Mouse (Mus musculus) ES-E14 (cell line): ENCODE results near the gene Ccdc90b. TPM values are rescaled to one million over a fixed set of nuclear protein-coding genes. Genes with fewer than 3 reads are reported as not detected.

Experiments
- DNase-seq: peaks from one replicate; pipeline ENCODE4 v3.0.0-alpha.2; 2013; ENCODE audit warnings: low read depth, low spot score
- H3K27ac ChIP-seq: 2 replicates; pipeline ENCODE4 v1.5.1; 2012; ENCODE audit warnings: low read depth, mild to moderate bottlenecking, low read length, moderate library complexity, mixed read lengths; ENCODE audit not compliant: poor library complexity, insufficient read depth, severe bottlenecking
- H3K36me3 ChIP-seq: 2 replicates; pipeline ENCODE4 v1.6.1; 2012; ENCODE audit warnings: mild to moderate bottlenecking, low read length, moderate library complexity, mixed read lengths; ENCODE audit not compliant: control insufficient read depth, poor library complexity, insufficient read depth, severe bottlenecking
- H3K4me1 ChIP-seq, 2 experiments: fragments of 150-350 bp in 1 of 2; sonication (generic) in 1 of 2; 2 replicates each; pipeline ENCODE4 v1.6.1; 2012; ENCODE audit warnings: low read length in 2 of 2, mild to moderate bottlenecking in 1 of 2, mixed read lengths in 1 of 2; ENCODE audit not compliant: control insufficient read depth in 2 of 2, insufficient read depth in 2 of 2, poor library complexity in 1 of 2
- H3K4me3 ChIP-seq, 2 experiments: fragments of 150-350 bp in 1 of 2; sonication (generic) in 1 of 2; 2 replicates each; pipeline ENCODE4 v1.5.1; 2012; ENCODE audit warnings: low read length in 2 of 2, low read depth in 1 of 2, mild to moderate bottlenecking in 1 of 2, mixed read lengths in 1 of 2; ENCODE audit not compliant: insufficient read depth in 1 of 2, poor library complexity in 1 of 2, severe bottlenecking in 1 of 2
- H3K9ac ChIP-seq: 2 replicates; pipeline ENCODE4 v1.6.1; 2012; ENCODE audit warnings: low read depth, mild to moderate bottlenecking, low read length, mixed read lengths; ENCODE audit not compliant: poor library complexity, insufficient read depth, severe bottlenecking
- H3K9me3 ChIP-seq: fragments of 150-350 bp; sonication (generic); 2 replicates; pipeline ENCODE4 v1.6.1; 2012; ENCODE audit warnings: low read depth, mild to moderate bottlenecking, low read length; ENCODE audit not compliant: control insufficient read depth, insufficient read depth
- CHD2 ChIP-seq: IDR thresholded peaks from 2 replicates; pipeline ENCODE4 v1.6.1; 2014; ENCODE audit warnings: mild to moderate bottlenecking, low read depth, low read length, inconsistent platforms
- HCFC1 ChIP-seq: IDR thresholded peaks from 2 replicates; pipeline ENCODE4 v1.6.1; 2012; ENCODE audit warnings: low read length, inconsistent platforms, borderline replicate concordance; ENCODE audit not compliant: insufficient read depth
- MAFK ChIP-seq: IDR thresholded peaks from 2 replicates; pipeline ENCODE4 v1.6.1; 2014; ENCODE audit warnings: mild to moderate bottlenecking, low read depth, low read length, inconsistent platforms; ENCODE audit not compliant: insufficient read depth
- ZC3H11A ChIP-seq: IDR thresholded peaks from 2 replicates; pipeline ENCODE4 v1.6.1; 2012; ENCODE audit warnings: low read depth, mild to moderate bottlenecking, inconsistent platforms, low read length, borderline replicate concordance
- ZNF384 ChIP-seq: IDR thresholded peaks from 2 replicates; pipeline ENCODE4 v1.6.1; 2012; ENCODE audit warnings: low read depth, low read length, inconsistent platforms
- in situ Hi-C, 2 experiments: fragments of 600-800 bp; cut with MboI; formaldehyde crosslinking; loops; one replicate each; pipeline ENCODE4 v1.15.1; 2025; ENCODE audit warnings: low sequenced_read_pairs in 2 of 2, inconsistent platforms in 1 of 2; ENCODE audit not compliant: unreplicated experiment in 2 of 2
- total RNA-seq: library from RNA; depleted of rRNA; stranded (reverse); fragments of 300-350 nt; gene quantifications from 2 replicates; pipeline ENCODE4 v1.2.3, GENCODE M21; 2012

The Ccdc90b gene
- total RNA-seq, 1 experiment, result 16.9 TPM

DNA sequence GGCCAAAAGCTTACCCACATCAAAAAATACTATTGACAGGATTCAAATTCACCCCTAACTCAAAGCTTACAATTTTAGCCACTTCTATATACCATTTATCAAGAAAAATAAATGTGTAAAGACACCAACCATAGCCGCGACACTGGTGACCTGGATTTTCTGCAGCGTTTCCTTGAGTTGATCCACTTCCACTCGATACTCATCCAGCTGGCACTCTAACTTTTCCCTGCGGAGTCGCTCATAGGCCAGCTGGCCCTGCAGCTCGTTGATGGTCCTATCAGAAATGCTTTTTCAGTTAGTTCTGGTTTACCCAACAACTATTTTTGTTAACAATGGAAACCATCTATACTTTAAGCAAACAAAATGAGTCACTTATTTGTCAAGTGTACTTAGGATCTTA, 29.0 kb downstream of the Ccdc90b start:
- no peak overlapping the region for H3K4me3 ChIP-seq
- H3K9me3 ChIP-seq, result no peaks in the 10 kb centered on the region
- no peak for DNase-seq
- TF ChIP-seq MAFK, result no peak
- no peak for TF ChIP-seq ZNF384
- no peak for TF ChIP-seq ZC3H11A
- no peak for TF ChIP-seq HCFC1
- no peaks in the 10 kb centered on the region for H3K4me1 ChIP-seq
- in situ Hi-C loops, result no loop called here
- H3K9ac ChIP-seq, result no peak overlapping the region
- no peaks in the 10 kb centered on the region for H3K36me3 ChIP-seq
- no peak overlapping the region for H3K27ac ChIP-seq

DNA sequence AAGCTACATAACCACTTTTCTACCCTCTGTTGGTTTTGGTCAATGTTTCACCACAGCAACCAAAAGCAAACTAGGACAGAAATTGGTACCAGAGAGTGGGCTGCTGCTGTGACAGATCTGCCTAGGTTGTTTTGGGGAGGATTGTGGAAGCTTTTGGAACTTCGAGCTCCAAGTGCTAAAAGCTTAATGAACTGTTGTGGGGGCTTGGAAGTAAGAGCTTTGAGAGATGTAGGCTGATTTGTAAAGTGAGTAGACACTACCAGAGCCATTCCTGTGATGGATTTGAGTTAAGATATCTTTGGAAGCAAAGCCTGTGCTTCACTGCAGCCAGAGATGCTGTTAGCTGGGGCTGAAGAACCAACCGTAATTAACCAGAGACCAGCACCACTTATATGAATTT, 29.9 kb downstream of the Ccdc90b start:
- no peaks in the 10 kb centered on the region for H3K9me3 ChIP-seq
- DNase-seq, result no peak
- no peak overlapping the region for H3K9ac ChIP-seq
- no peaks in the 10 kb centered on the region for H3K4me1 ChIP-seq
- in situ Hi-C loops, result no loop called here
- H3K4me3 ChIP-seq, result no peak overlapping the region
- no peaks in the 10 kb centered on the region for H3K36me3 ChIP-seq
- H3K27ac ChIP-seq, result no peak overlapping the region
- no peak for TF ChIP-seq CHD2
- TF ChIP-seq HCFC1, result no peak
- no peak for TF ChIP-seq MAFK
- TF ChIP-seq ZC3H11A, result no peak
- TF ChIP-seq ZNF384, result no peak

DNA sequence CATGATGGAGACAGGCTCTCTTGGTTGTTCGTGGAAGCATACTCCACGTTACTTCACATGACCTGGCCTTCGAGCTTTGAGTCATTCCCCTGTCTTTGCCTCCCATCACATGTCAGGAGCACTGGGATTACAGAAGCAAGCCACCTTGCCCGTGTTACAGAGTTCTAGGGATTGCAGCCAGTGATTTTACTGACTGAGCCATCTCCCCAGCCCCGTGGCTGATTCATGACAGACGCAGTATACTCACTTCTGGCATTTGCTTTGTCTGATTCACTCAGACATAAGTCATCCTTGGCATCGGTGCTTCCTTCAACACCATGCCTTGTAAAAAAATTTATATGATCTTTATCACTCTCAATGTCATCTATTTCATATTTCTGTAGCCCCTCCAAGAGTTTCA, 44.0 kb downstream of the Ccdc90b start:
- Histone ChIP-seq H3K36me3 (no peaks in the 10 kb centered on the region), H3K27ac (no peak overlapping the region), H3K4me1 (no peaks in the 10 kb centered on the region), H3K9ac (no peak overlapping the region), H3K4me3 (no peak overlapping the region), H3K9me3 (no peaks in the 10 kb centered on the region)
- in situ Hi-C loops, result no loop called here
- DNase-seq, result no peak
- no peak for TF ChIP-seq ZNF384
- no peak for TF ChIP-seq HCFC1
- TF ChIP-seq MAFK, result no peak
- TF ChIP-seq CHD2, result no peak
- no peak for TF ChIP-seq ZC3H11A

DNA sequence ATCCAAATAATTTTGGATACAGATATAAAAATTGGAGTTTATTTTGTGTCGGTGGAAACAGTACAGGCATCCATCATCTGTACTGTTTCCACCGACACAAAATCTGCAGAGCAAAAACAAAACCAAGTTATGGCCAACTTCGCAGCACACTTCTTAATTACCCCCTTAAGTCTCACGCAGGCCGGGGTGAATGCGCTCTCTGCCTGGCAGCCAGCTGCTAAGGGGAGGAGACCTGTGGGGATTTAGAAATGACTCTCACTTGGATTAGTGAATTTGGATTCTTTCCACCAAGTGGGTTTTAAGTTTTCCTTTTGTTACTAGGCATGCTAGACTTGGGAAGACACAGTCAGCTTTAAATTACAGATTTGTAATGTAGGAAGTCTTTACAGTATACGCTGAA, 49.9 kb downstream of the Ccdc90b start:
- H3K36me3 ChIP-seq, result no peaks in the 10 kb centered on the region
- H3K4me3 ChIP-seq, result no peak overlapping the region
- DNase-seq, result no peak
- H3K4me1 ChIP-seq, result no peaks in the 10 kb centered on the region
- in situ Hi-C loops, result no loop called here
- no peak overlapping the region for H3K27ac ChIP-seq
- TF ChIP-seq HCFC1 (no peak), ZNF384 (no peak), MAFK (no peak), CHD2 (no peak), ZC3H11A (no peak)
- H3K9ac ChIP-seq, result no peak overlapping the region
- no peaks in the 10 kb centered on the region for H3K9me3 ChIP-seq

DNA sequence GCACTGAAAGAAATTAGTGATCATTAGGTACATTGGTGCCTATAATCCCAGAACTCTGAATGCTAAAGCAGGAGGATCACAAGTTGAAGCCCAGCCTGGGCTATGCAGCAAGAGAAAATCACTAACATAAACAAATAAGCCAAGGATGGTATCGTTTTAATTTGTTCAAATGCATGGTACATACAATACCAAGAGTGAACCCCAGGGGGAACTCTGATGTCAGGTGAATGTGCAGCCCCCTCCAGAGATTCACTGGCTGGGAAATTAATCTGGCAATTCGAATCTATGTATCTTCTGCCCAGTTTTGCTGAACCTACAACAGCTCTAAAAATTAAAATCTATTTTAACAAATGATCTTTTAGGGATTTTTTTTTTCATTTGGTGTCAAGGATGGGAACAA, 63.5 kb downstream of the Ccdc90b start:
- H3K9ac ChIP-seq, result no peak overlapping the region
- no peaks in the 10 kb centered on the region for H3K36me3 ChIP-seq
- no peak for DNase-seq
- no peak overlapping the region for H3K4me3 ChIP-seq
- no peak overlapping the region for H3K27ac ChIP-seq
- TF ChIP-seq MAFK, result no peak
- TF ChIP-seq CHD2, result no peak
- TF ChIP-seq HCFC1, result no peak
- TF ChIP-seq ZC3H11A, result no peak
- TF ChIP-seq ZNF384, result no peak
- in situ Hi-C loops, result no loop called here
- H3K4me1 ChIP-seq, result no peaks in the 10 kb centered on the region
- H3K9me3 ChIP-seq, result no peaks in the 10 kb centered on the region
